Mouse (Mus musculus) frontal cortex, postnatal 14 days (tissue): Measurements from ENCODE around the gene Rfk.

Experiments used
- DNase-seq, 2 experiments: peaks; one replicate each; pipeline ENCODE4 v3.0.0; 2022; ENCODE audit warnings: low spot score in 2 of 2

The Rfk gene

GRCm38 (mm10) chr19:17393841-17394591, at the start of gene Rfk:
TSS of gene Rfk (plus strand) at chr19:17394043.
- peak; percentile 67 to 85 for DNase-seq

GRCm38 (mm10) chr19:17344881-17345280, 49.0 kb upstream of the Rfk start:
- DNase-seq = no peak

GRCm38 (mm10) chr19:17346716-17347474, 46.9 kb upstream of the Rfk start:
- no peak for DNase-seq

- DNase-seq = no peak
These were observed 46.0 kb upstream of the Rfk start for GRCm38 (mm10) chr19:17347852-17348251.

GRCm38 (mm10) chr19:17353727-17354126, 40.1 kb upstream of the Rfk start:
- DNase-seq = no peak

- no peak for DNase-seq
These were observed 39.5 kb upstream of the Rfk start for GRCm38 (mm10) chr19:17354362-17354761.

- DNase-seq = no peak
These were observed 39.0 kb upstream of the Rfk start for GRCm38 (mm10) chr19:17354797-17355196.

- DNase-seq = no peak
These were observed 38.5 kb upstream of the Rfk start for GRCm38 (mm10) chr19:17355361-17355760.

GRCm38 (mm10) chr19:17355950-17356867, 37.6 kb upstream of the Rfk start:
- DNase-seq = peak in 1 of 2 experiments; percentile 4

GRCm38 (mm10) chr19:17356932-17357331, 36.9 kb upstream of the Rfk start:
- no peak for DNase-seq

- no peak for DNase-seq
These were observed 36.5 kb upstream of the Rfk start for GRCm38 (mm10) chr19:17357391-17357790.

- no peak for DNase-seq
These were observed 34.4 kb upstream of the Rfk start for GRCm38 (mm10) chr19:17359315-17359890.

GRCm38 (mm10) chr19:17361181-17361580, 32.7 kb upstream of the Rfk start:
- DNase-seq = no peak

GRCm38 (mm10) chr19:17364741-17365140, 29.1 kb upstream of the Rfk start:
- DNase-seq = peak in 1 of 2 experiments; percentile 13

- DNase-seq = no peak
These were observed 27.3 kb upstream of the Rfk start for GRCm38 (mm10) chr19:17366364-17367090.

- DNase-seq = no peak
These were observed 25.3 kb upstream of the Rfk start for GRCm38 (mm10) chr19:17368557-17368956.

- DNase-seq = no peak
These were observed 24.3 kb upstream of the Rfk start for GRCm38 (mm10) chr19:17369581-17369980.

- no peak for DNase-seq
These were observed 21.1 kb upstream of the Rfk start, which contains the start of gene Gcnt1 for GRCm38 (mm10) chr19:17372701-17373100. TSS of gene Gcnt1 (minus strand) at chr19:17372844.

GRCm38 (mm10) chr19:17378845-17379244, 15.0 kb upstream of the Rfk start:
- DNase-seq = no peak

GRCm38 (mm10) chr19:17380549-17380948, 13.3 kb upstream of the Rfk start:
- no peak for DNase-seq
